Mouse (Mus musculus) kidney, postnatal 10 days (tissue): Measurements from ENCODE around the gene Prss21.
"Not testable (repeated sequence)": the region's sequence is repeated elsewhere in the genome, so short reads cannot be mapped to it uniquely, and the experiment has no call there.

Experiments
- DNase-seq: peaks from one replicate; pipeline ENCODE4 v3.0.0; 2021; ENCODE audit warnings: mixed read lengths

Prss21 gene

GRCm38 (mm10) chr17:23868513-23868912 lies 657 bp downstream of the Prss21 start:
- no peak for DNase-seq

- peak; percentile 81 for DNase-seq
Measured at GRCm38 (mm10) chr17:23873884-23874856, 6.3 kb downstream of the Prss21 start.

DNA sequence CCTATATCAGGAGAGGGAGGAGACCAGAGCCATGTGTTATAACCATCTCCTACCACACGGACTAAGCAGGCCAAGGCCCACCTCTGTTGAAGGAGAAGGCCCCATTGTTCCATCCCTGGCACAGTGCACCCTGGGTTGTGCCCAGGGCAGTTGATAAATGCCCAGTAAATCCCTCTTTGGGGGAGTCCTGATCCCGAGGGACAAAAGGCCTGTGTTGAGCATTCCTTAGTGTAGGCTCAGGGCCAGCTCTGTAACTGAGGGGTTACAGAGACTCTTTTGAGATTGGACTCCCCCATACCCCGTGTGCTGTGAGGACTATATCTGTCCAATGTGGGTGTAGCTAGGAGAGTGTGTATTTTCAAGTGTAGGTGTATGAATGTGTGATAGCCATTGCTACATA lies 8.9 kb downstream of the Prss21 start:
- no peak for DNase-seq

DNA sequence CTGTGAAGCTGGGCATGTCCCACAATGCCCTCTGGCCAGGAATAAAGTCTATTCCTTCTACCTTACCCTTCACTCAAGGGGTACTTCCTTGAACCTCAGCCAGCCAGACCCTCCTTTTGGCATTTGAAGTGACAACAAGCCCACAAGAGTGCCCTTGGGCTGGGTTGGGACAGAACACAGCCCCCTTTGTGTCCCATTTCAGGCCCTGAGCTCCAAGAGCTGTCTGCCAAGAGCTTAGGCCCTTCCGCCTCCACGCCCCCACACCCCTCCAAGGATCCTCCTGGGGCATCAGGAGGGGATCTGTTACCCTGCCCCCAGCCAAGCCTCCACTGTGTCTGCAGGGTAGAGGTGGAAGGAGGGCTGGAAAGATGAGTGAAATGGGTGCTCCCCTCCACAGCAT lies 9.3 kb downstream of the Prss21 start:
- no peak for DNase-seq

GRCm38 (mm10) chr17:23880576-23880975 lies 12.7 kb downstream of the Prss21 start, which contains the start of the genes Dcpp1 and Dcpp2:
Dcpp1 (plus strand) TSS chr17:23880876.
Dcpp2 (plus strand) TSS chr17:23880880.
- not testable (repeated sequence) for DNase-seq

DNA sequence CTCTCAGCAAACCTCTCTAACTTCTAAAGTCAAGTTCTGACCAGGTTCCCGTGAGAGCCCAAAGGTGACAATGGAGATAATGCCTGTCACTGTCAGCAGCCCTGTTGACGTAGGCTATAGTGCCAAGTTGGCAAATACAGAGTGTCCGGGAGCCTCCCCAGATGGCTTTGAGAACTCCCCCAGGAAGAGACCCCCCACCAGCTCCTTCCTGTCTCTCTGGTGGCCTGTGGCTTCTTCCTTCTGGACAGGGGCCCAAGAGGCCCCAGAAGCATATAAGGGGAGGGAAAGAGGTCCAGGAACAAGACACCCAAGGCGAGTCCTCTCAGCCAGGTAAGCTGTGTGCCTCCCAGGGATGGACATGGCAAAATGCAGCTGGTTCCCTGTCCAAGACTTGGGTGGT lies 49.3 kb downstream of the Prss21 start, which contains the start of gene Dcpp3:
Gene Dcpp3, plus strand, starts transcription at position 301 of the 400 bp plus-strand sequence.
- DNase-seq, result not testable (repeated sequence)
